ENCODE assay signal across 8 mouse cellular contexts in the genomic region with DNA sequence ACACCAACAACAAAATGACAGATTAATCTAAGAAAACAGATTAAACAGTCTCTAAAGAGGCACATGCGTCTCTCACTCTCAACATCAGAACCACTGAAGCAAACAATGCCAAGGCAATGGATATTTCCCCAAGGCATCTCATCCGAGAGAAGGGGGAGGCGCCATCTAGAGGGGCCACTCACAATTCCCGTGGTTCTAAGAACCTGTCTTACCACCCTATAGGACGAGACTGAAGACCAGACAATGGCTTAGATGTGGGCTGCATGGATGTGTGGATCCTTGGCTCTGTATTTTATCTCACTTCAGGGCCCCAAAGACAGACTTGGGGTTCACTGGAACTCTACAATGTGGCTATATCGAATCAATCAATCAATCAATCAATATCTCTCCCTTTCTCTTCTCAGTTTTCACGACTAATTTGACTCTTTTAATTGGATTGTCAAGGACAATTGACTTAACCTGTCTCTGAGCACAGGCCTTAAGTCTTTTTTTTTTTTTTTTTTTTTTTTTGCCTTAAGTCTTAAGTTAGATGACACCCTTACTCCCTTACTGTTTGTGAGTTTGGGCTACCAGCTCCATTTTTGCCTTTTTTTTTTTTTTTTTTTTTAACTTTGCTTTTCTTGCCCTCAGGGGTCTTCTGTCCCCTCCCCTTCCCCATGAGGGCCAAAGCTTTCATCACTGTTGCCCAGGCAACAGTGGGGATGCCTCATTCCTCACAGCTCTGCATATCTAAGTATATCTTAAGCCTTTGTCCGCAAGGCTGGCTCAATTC. TPM values are rescaled to one million over a fixed set of nuclear protein-coding genes. Genes with fewer than 3 reads are reported as not detected.
A peak's percentile ranks its signal among the peaks of the same experiment; 100 is the strongest.
DNase-seq lines count a peak whose midpoint lies in the region; ATAC-seq and TF ChIP-seq lines count a peak whose summit lies in the region.

No protein-coding gene starts in this region.

- no peak overlapping the region for H3K27ac ChIP-seq in liver, postnatal 0 days (ENCODE audit: low read depth)
- no peak overlapping the region for H3K27ac ChIP-seq in liver, embryonic 11.5 days (ENCODE audit: low read depth, low read length)
- no peak overlapping the region for H3K27ac ChIP-seq in embryonic facial prominence, embryonic 12.5 days
- H3K27ac ChIP-seq in hindbrain, embryonic 13.5 days: peak overlapping the region; percentile 92
- H3K27ac ChIP-seq in neural tube, embryonic 14.5 days (ENCODE audit: low read depth, low read length): peak overlapping the region; percentile 88; the same call in 1 of the 2 replicates

- H3K9me3 ChIP-seq in liver, postnatal 0 days (ENCODE audit: low read length): no peaks in the 10 kb centered on the region
- H3K9me3 ChIP-seq in liver, embryonic 11.5 days (ENCODE audit: control insufficient read depth, low read length): no peaks in the 10 kb centered on the region
- no peaks in the 10 kb centered on the region for H3K9me3 ChIP-seq in embryonic facial prominence, embryonic 12.5 days
- H3K9me3 ChIP-seq in hindbrain, embryonic 13.5 days: no peaks in the 10 kb centered on the region
- H3K9me3 ChIP-seq in neural tube, embryonic 14.5 days (ENCODE audit: control insufficient read depth, low read length): no peaks in the 10 kb centered on the region

- no peak for TF ChIP-seq CTCF in liver, postnatal 0 days (IDR thresholded peaks at IDR 0.05; ENCODE audit: low read depth)

- no peak for DNase-seq in liver, postnatal 0 days
- no peak for DNase-seq in liver, embryonic 11.5 days (ENCODE audit: low spot score)
- no peak for DNase-seq in right cerebral cortex, postnatal 4 days
- no peak for DNase-seq in gastrocnemius, postnatal 10 days
- DNase-seq in frontal cortex, postnatal 10 days (ENCODE audit: low spot score in 2 of 2): no peak

- no peak for TF ChIP-seq EP300 in liver, postnatal 0 days (IDR thresholded peaks at IDR 0.05; ENCODE audit: low read depth)

- no peak for ATAC-seq in liver, postnatal 0 days
- ATAC-seq in liver, embryonic 11.5 days (replicated peaks; ENCODE audit: low FRiP score): no peak
- ATAC-seq in embryonic facial prominence, embryonic 12.5 days (ENCODE audit: insufficient number of reproducible peaks, insufficient read depth, low FRiP score, low TSS enrichment): no peak
- 0 out of 2 replicates have a peak, but pooled peaks have one; percentile 25 for ATAC-seq in hindbrain, embryonic 13.5 days (ENCODE audit: low FRiP score)
- 0 out of 2 replicates have a peak, but pooled peaks have one; percentile 29 for ATAC-seq in neural tube, embryonic 14.5 days (ENCODE audit: low read depth)

- 45% methylated on average over 8 of the region's 8 CpGs for WGBS in liver, postnatal 0 days (ENCODE audit: insufficient replicate concordance)
- 37% methylated on average over 8 of the region's 8 CpGs for WGBS in liver, embryonic 11.5 days
- 15% methylated on average over 8 of the region's 8 CpGs for WGBS in embryonic facial prominence, embryonic 12.5 days
- 7% methylated on average over 8 of the region's 8 CpGs for WGBS in hindbrain, embryonic 13.5 days
- whole genome bisulfite sequencing in neural tube, embryonic 14.5 days: 6% methylated on average over 8 of the region's 8 CpGs

- peaks cover 20% of the 10 kb centered on the region for H3K27me3 ChIP-seq in liver, postnatal 0 days (ENCODE audit: insufficient read depth, low read length)
- H3K27me3 ChIP-seq in liver, embryonic 11.5 days (replicated peaks; ENCODE audit: control insufficient read depth, insufficient read depth, low read length): peaks cover 37% of the 10 kb centered on the region
- H3K27me3 ChIP-seq in embryonic facial prominence, embryonic 12.5 days: peaks cover 8% of the 10 kb centered on the region
- no peaks in the 10 kb centered on the region for H3K27me3 ChIP-seq in hindbrain, embryonic 13.5 days
- H3K27me3 ChIP-seq in neural tube, embryonic 14.5 days (ENCODE audit: control insufficient read depth, insufficient read depth, low read length): no peaks in the 10 kb centered on the region

- H3K4me1 ChIP-seq in liver, postnatal 0 days (ENCODE audit: insufficient read depth): no peaks in the 10 kb centered on the region; the same call in 1 of the 2 replicates
- H3K4me1 ChIP-seq in liver, embryonic 11.5 days (replicated peaks; ENCODE audit: control insufficient read depth, insufficient read depth, low read length): no peaks in the 10 kb centered on the region
- no peaks in the 10 kb centered on the region for H3K4me1 ChIP-seq in embryonic facial prominence, embryonic 12.5 days
- H3K4me1 ChIP-seq in hindbrain, embryonic 13.5 days (replicated peaks): peaks cover 32% of the 10 kb centered on the region
- H3K4me1 ChIP-seq in neural tube, embryonic 14.5 days (ENCODE audit: control insufficient read depth, insufficient read depth, low read length): peaks cover 7% of the 10 kb centered on the region; the same call in 1 of the 2 replicates

- no peaks in the 10 kb centered on the region for H3K36me3 ChIP-seq in liver, postnatal 0 days (replicated peaks; ENCODE audit: insufficient read depth, low read length)
- no peaks in the 10 kb centered on the region for H3K36me3 ChIP-seq in liver, embryonic 11.5 days (ENCODE audit: control insufficient read depth, insufficient read depth, low read length)
- no peaks in the 10 kb centered on the region for H3K36me3 ChIP-seq in embryonic facial prominence, embryonic 12.5 days
- no peaks in the 10 kb centered on the region for H3K36me3 ChIP-seq in hindbrain, embryonic 13.5 days
- no peaks in the 10 kb centered on the region for H3K36me3 ChIP-seq in neural tube, embryonic 14.5 days (ENCODE audit: control insufficient read depth, insufficient read depth, low read length)

- no peak overlapping the region for H3K9ac ChIP-seq in liver, postnatal 0 days (replicated peaks)
- no peak overlapping the region for H3K9ac ChIP-seq in liver, embryonic 11.5 days (ENCODE audit: low read depth, low read length)
- H3K9ac ChIP-seq in embryonic facial prominence, embryonic 12.5 days: no peak overlapping the region
- H3K9ac ChIP-seq in hindbrain, embryonic 13.5 days: no peak overlapping the region
- H3K9ac ChIP-seq in neural tube, embryonic 14.5 days (replicated peaks; ENCODE audit: low read depth, low read length): no peak overlapping the region

- H3K4me2 ChIP-seq in liver, postnatal 0 days (ENCODE audit: low read depth, low read length): peak overlapping the region; percentile 91; the same call in 1 of the 2 replicates
- no peak overlapping the region; the same call in 1 of the 2 replicates for H3K4me2 ChIP-seq in liver, embryonic 11.5 days
- H3K4me2 ChIP-seq in embryonic facial prominence, embryonic 12.5 days (replicated peaks): peak overlapping the region; percentile 97
- H3K4me2 ChIP-seq in hindbrain, embryonic 13.5 days: peak overlapping the region; percentile 94
- H3K4me2 ChIP-seq in neural tube, embryonic 14.5 days (ENCODE audit: low read depth, low read length): peak overlapping the region; percentile 98

- no peak overlapping the region for H3K4me3 ChIP-seq in liver, postnatal 0 days (ENCODE audit: low read depth, low read length)
- H3K4me3 ChIP-seq in liver, embryonic 11.5 days (ENCODE audit: low read depth, low read length): no peak overlapping the region
- H3K4me3 ChIP-seq in embryonic facial prominence, embryonic 12.5 days: no peak overlapping the region
- H3K4me3 ChIP-seq in hindbrain, embryonic 13.5 days: peak overlapping the region; percentile 75
- peak overlapping the region; percentile 73 for H3K4me3 ChIP-seq in neural tube, embryonic 14.5 days (ENCODE audit: low read depth, low read length)

RNA-seq across cellular contexts. Expression of gene Jam2, which starts 1.2 kb away (rescaled TPM):
- polyA plus RNA-seq in liver, postnatal 0 days (2015; fragmentation: Nextera tagmentation; extraction: Ambion mirVana): 2.9 and 3.2 TPM in 2 replicates
- polyA plus RNA-seq in liver, embryonic 11.5 days (2014; fragmentation: Nextera tagmentation; extraction: Ambion mirVana): 1.4 and 1.7 TPM in 2 replicates
- 8.2 and 8.9 TPM in 2 replicates for polyA plus RNA-seq in embryonic facial prominence, embryonic 12.5 days (2016; fragmentation: Nextera tagmentation; extraction: Ambion mirVana)
- polyA plus RNA-seq in hindbrain, embryonic 13.5 days (2015; fragmentation: Nextera tagmentation; extraction: Ambion mirVana): 25.7 and 27.2 TPM in 2 replicates
- polyA plus RNA-seq in neural tube, embryonic 14.5 days (2014; fragmentation: Nextera tagmentation; extraction: Ambion mirVana): 31.0 and 33.3 TPM in 2 replicates
- 10 to 100 TPM; 24.3 to 25.4 TPM for total RNA-seq in gastrocnemius, postnatal 10 days (2021)

RNA-seq across cellular contexts. Expression of gene Mrpl39, which starts 37.1 kb away (rescaled TPM):
- 17.6 and 18.3 TPM in 2 replicates for polyA plus RNA-seq in liver, postnatal 0 days (2015; fragmentation: Nextera tagmentation; extraction: Ambion mirVana)
- polyA plus RNA-seq in liver, embryonic 11.5 days (2014; fragmentation: Nextera tagmentation; extraction: Ambion mirVana): 49.3 and 50.3 TPM in 2 replicates
- polyA plus RNA-seq in embryonic facial prominence, embryonic 12.5 days (2016; fragmentation: Nextera tagmentation; extraction: Ambion mirVana): 43.6 and 45.0 TPM in 2 replicates
- polyA plus RNA-seq in hindbrain, embryonic 13.5 days (2015; fragmentation: Nextera tagmentation; extraction: Ambion mirVana): 39.7 and 42.0 TPM in 2 replicates
- 39.0 and 40.2 TPM in 2 replicates for polyA plus RNA-seq in neural tube, embryonic 14.5 days (2014; fragmentation: Nextera tagmentation; extraction: Ambion mirVana)
- total RNA-seq in gastrocnemius, postnatal 10 days (2021): 10 to 100 TPM; 22.6 TPM

Comparison
In these comparisons a context has a peak if more than half of its experiments do, and no peak if none do; other contexts are left out.
1. ATAC-seq: peak in hindbrain, embryonic 13.5 days (single experiment) and neural tube, embryonic 14.5 days (single experiment); none in liver, postnatal 0 days (single experiment), liver, embryonic 11.5 days (single experiment) and embryonic facial prominence, embryonic 12.5 days (single experiment).
2. H3K27ac ChIP-seq: peak in hindbrain, embryonic 13.5 days (single experiment) and neural tube, embryonic 14.5 days (single experiment); none in liver, postnatal 0 days (single experiment), liver, embryonic 11.5 days (single experiment) and embryonic facial prominence, embryonic 12.5 days (single experiment).
3. H3K4me3 ChIP-seq: peak in hindbrain, embryonic 13.5 days (single experiment) and neural tube, embryonic 14.5 days (single experiment); none in liver, postnatal 0 days (single experiment), liver, embryonic 11.5 days (single experiment) and embryonic facial prominence, embryonic 12.5 days (single experiment).